Mouse (Mus musculus): ENCODE results near the gene Yod1.

GRCm38 (mm10) chr1:130761597-130761996, 44.5 kb downstream of the Yod1 start:
- TF ChIP-seq CTCF (IDR thresholded peaks at IDR 0.05; ENCODE audit: borderline replicate concordance, control insufficient read depth, extremely low read depth, insufficient read depth, low read length, poor library complexity), result no peak
- no peak for TF ChIP-seq POLR2A (IDR thresholded peaks at IDR 0.05; ENCODE audit: control insufficient read depth, extremely low read depth, insufficient read depth, low read length, poor library complexity)

Data from thymus, adult 2 months (tissue).